Mouse (Mus musculus) right cerebral cortex, adult 18-20 months (tissue): Measurements from ENCODE around the gene Fmo5.

Source experiments
- DNase-seq: peaks from one replicate; pipeline ENCODE4 v3.0.0; 2022; ENCODE audit warnings: mixed read lengths

Gene Fmo5

GRCm38 (mm10) chr3:97628391-97629001 lies at the start of gene Fmo5:
TSS of gene Fmo5 (plus strand) at chr3:97628804.
- no peak for DNase-seq

DNA sequence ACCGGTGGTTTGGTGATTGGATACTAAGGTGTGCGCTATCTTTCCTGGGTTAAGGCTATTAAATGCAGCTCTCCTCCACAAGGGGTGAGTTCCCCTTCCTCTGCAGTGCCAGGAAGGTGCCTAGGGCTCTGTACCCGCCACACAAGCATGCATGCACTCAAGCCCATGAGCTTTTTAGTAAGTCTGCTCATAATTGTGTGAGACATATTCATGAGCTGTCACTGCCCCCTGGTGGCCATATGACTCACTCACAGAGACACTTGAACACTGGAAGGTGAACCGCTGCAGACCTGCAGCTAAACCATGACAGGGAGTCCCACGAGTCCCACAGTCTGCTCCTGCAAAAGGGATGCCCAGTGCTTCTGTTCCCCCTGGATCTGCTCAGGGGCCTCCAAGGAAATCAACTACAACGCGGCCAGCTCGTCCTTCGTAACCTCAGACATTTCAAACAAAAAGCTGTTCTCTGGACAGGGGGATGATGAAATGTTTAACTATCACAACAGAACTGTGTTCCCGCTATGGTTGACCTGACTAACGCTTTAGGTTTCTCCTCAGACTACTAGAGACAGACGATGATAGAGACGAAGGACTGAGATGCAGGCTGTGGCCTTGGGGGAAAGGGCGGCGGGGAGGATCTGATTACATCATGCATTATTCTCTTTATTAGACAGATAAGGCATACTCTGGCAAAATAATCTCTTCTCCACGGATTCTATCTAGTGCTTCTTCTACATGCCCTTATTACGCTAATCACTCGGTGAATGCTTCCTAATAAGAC lies 43.0 kb upstream of the Fmo5 start:
- peak; percentile 83 for DNase-seq

DNA sequence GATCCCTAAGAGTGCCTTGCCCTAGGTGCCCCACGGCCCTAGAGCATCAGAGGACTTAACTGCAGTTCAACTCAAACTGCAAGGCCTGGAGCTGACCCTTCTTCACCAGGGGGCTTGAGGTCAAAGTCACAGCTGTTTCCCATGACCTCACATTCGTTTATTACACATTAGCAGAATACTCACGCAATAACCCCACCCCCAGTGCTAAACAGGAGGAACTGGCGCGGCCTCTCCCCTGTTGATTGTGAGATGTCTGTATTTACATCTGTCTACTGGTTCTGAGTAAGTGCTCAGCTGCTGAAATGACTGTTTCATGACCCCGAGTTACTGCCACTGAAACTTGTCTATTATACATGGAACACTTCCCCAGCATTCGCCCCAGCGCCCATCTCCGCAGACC lies 40.9 kb upstream of the Fmo5 start:
- no peak for DNase-seq

- no peak for DNase-seq
These were observed 37.9 kb upstream of the Fmo5 start for GRCm38 (mm10) chr3:97590699-97591098.

GRCm38 (mm10) chr3:97593089-97593488 lies 35.5 kb upstream of the Fmo5 start:
- no peak for DNase-seq

DNA sequence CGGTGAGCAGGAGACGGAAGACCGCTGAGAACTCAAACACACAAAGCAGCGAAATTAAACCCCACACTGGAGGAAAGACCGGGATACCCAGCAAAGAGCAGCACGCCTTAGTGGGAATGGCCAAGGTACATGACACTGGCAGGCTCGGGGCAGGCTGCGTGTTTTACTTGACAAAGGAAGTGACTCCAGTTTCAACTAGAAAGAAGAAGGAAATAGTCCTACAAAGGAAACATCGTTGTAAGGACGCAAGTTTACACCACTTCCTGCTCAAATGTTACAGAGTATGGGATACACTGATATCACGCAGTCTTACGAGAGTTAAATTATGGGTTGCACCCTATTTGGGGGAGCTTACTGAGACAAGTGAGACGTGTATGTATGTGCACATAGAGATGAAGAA lies 34.5 kb upstream of the Fmo5 start:
- no peak for DNase-seq

- no peak for DNase-seq
These were observed 33.5 kb upstream of the Fmo5 start for GRCm38 (mm10) chr3:97595066-97595465.

DNA sequence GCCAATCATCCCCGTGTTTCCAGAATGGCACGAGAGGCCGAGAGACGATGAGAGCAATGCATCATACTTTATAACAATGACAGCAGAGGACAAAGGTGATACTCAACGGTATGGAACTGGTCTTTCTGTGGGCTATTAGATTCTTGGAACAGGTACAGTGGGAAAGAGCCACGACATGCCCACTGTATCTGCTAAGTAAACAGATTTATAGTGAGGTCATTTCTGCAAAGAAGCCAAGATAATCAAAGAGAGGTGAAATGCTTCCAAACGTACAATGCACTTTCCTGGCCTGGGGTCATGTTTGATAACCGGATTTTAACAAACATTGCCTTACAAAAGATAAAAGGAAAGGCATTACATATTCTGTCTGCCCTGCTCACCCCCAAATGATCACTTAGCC lies 31.8 kb upstream of the Fmo5 start:
- DNase-seq = no peak

DNA sequence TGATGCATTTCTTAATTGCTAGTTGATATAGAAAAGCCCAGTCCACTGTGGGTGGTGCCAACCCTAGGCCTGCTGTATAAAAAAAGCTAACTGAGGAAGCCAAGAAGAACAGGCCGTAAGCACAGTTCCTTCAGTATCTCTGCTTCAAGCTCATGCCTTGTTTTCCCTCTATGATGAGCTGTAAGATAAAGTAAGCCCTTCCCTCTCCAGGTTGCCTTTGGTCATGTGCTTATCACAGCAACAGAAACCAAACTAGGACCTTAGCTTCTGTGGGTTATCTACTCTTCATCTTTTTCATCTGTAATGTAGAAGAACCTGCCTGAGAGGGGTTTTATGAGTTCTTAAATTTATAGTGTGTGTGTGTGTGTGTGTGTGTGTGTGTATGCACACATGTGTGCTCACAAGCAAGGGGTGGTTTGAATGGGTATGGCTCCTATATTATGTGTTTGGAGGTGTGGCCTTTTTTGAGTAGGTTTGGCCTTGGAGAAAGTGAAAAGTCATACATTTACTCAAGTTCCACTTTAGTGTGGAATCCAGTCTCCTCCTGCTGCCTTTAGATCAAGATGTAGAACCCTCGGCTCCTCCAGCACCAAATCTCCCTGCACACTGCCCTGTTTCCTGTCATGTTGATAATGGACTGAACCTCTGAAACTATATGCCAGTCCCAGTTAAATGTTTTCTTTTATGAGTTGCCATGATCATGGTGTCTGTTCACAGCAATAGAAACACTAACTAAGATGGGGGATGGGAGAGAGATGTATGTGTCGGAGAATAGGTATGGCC lies 28.4 kb upstream of the Fmo5 start:
- DNase-seq = no peak

DNA sequence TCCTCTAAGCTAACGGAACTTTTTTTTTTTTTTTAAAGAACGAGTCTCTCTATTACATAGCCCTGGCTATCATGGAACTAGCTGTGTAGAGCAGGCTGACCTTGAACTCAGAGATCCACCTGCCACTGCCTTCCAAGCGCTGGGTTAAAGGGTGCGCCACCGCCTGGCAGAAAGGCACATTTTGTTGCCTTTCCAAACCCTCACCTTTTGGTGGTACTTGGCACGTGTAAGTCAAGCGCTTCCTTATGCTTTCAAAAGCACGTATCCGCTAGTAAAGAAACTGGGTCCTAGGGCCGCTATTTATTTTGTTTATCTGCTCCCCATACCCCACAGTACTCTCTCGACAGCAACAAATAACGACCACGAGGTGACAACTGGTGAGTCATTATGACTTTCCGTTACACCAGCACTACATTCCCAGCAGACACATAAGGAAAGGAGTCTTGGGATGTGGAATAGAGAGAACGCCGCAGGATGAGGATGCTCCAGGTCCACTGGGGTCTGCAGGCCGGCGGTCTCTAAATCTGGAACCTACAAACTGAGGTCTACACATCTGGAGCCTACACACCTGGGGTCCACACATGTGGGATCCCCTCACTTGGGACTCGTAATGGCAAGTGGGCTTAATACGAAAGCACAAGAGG lies 19.3 kb upstream of the Fmo5 start:
- no peak for DNase-seq

- DNase-seq = peak; percentile 91
These were observed 18.7 kb upstream of the Fmo5 start, which contains the start of gene Chd1l for GRCm38 (mm10) chr3:97609845-97610410. TSS of gene Chd1l (minus strand) at chr3:97610203.

GRCm38 (mm10) chr3:97611021-97611420 lies 17.6 kb upstream of the Fmo5 start:
- DNase-seq = no peak

DNA sequence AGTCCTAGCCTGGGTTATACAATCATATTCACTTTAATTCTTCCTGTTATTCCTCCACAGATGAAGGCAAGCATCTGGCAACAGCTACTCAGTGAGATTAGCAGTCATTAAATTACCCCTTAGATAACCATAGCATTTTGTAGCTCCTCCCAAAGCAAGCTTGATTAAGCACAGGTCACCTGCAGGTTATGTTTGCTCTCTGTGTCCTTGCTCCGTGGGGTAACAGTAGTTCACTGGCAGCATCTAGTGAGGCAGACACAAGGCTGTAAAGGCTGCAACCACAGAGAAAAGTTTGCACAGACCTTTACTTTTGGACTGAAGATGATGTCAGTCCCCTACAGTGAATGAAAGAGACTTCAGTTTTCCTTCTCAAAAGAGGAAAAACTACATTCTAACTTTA lies 13.4 kb upstream of the Fmo5 start:
- DNase-seq = no peak

DNA sequence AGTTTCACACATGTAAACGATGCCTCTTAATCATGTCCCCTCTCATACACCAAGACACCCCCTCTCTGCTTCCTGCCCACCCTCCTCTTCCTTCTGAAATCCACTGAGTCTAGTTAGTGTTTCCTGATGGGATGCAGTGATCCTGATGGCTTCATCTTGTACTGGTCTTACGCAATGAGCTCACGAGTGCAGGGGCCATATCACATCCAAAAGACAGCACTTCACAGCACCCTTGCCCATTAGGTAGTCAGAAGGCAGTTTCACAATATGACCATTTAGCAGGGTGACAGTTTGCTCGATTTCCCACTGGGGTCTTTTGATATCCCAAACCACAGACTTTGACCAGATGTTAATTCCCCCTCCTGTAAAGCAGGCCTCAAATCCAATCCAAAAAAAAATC lies 12.7 kb upstream of the Fmo5 start:
- DNase-seq = no peak

DNA sequence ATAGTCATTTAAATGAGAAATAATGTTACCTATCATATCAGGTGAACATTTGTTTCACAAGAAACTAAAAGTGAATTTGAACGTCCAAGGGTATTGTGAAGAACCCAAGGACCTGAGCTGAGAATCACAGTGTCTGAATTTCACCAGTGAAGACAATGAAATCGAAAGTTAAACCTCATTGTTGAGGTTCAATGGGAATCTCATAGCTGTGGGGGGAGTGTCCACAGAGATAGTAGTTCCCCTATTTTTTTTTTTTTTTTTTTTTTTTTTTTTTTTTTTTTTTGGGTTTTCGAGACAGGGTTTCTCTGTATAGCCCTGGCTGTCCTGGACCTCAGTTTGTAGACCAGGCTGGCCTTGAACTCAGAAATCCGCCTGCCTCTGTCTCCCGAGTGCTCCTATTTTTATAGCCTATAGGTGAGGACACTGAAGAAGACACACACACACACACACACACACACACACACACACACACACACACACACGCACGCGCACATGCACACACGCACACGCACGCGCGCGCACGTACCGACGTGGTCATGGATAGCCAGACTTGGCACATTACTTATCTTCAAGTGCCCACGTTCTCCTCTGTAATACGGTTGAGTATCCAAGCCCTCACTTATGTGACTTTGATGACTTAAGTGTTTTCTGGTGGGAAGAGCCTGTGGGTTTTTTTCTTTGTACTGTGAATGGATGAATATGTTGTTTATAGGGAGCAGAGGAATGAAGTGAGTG lies 11.3 kb upstream of the Fmo5 start:
- no peak for DNase-seq

DNA sequence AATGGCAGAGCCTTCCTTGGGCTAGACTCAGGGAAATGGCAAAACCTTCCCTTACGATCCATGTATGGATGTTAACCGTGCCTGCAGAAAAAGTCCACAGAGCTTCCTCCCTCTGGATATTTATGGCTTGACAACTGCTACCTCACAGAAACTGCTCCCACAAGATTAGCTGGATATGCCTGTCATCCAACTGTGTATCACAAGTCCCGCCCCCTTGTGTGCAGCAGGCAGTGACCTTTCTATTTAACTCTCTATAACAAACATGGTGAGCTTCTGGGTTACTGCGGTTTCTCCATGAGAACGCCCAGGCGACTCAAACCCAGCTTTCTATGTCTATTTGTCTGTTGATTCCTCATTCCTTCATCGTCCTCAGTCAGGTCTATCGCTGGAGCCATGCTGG lies 10.7 kb upstream of the Fmo5 start:
- DNase-seq = no peak

- DNase-seq = no peak
These were observed 7.9 kb upstream of the Fmo5 start for GRCm38 (mm10) chr3:97620657-97621056.

DNA sequence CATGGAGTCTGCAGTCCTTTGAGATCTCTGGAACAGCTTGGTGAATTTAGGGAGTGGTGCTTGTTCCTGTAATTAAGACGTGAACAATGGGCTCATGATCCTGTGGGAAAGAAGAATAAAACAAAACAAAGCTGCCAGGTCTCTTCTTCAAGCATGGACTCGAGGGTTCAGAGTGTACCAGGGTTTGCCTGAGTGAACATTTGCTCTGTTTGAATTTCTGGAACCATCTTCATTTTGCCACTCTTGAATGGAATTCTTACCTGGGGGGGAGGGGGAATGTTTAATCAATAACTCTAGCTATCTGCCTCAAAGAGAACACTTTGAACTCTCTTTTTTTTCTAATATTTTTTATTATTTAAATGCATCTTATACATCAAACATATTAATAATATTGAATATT lies 4.0 kb upstream of the Fmo5 start:
- no peak for DNase-seq

DNA sequence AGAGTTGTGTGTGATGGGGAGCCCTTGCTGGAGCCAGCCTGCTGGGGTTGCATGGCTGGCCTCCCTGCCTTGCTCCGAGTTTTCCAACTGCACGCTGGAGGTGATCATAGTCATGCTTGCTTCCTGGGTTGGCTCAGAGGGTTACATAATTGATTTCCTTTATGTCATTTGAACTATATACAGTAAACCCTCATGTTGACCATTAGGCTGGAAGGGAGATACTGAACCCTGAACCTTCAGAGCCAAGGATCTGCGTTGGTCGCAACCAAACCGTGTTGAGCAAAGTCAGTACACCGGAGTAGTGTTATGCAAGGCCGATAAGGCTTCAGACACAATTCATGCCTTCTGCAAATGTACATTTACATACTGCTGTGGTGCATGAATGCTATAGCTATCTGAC lies 711 bp upstream of the Fmo5 start:
- no peak for DNase-seq

DNA sequence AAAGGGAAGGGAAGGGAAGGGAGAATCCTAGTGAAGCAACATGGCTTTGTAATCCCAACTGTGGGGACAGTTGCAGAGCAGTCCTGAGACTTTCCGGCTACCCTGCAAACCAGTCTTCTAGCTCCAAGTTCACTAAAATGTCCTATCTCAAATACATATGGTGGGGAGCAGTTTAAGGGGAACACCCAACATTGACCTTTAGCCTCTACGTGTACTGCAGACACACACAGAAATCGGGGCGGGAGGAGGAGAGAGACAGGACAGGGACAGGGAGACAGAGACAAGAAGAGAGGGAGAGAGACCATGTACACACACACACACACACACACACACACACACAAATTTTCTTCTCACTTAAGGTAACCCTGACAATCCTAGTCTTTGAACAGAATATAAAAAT lies 1.3 kb downstream of the Fmo5 start:
- no peak for DNase-seq

DNA sequence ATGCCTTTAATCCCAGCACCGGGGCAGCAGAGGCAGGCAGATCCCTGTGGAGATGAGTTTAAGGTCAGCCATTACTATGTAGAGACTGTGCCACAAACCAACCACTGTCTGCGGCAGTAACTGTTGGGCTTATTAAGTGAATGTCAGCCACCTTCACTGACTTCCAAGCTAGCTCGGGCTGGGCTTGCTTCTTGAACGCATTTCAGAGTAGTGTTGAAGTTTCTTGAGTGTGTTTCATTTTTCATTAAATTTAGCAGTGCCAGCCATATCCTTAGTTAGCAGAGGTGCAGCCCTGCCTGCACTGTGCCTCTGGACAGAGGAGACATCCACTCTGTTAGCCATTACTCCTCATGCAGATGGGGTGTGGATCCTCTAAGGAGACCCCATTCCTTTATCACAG lies 2.1 kb downstream of the Fmo5 start:
- no peak for DNase-seq

DNA sequence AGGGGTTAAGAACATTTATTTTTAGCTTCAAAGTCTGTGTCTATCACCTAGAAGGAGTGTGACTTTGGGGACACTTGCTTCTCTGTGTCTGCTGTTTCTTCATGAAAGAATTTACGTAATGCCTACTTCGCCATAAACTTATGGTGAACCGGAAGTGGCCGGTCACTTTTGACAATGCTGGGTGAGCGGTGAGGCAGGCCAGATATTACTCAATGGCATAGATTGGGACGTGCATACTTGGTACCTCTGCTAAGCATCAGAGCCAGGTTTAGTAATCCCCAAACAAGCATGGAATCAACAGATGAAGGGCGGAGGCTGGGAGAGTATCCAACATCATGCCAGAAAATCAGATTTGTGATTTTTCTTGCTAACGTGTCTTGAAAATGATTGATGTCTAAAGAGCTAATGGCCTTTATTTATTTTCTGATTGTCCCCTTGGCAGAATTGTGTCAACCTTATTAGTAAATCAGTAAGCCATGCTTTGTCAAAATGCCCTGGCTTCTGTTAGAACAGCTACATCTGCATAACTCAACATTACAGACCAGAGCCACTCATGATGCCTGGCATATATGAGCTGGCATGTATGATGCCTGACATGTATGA lies 2.8 kb downstream of the Fmo5 start:
- no peak for DNase-seq
